Mouse (Mus musculus) heart, embryonic 13.5 days (tissue): ENCODE data around the gene Fbxw16. TPM values are rescaled to one million over a fixed set of nuclear protein-coding genes. Genes with fewer than 3 reads are reported as not detected.
"Not testable (repeated sequence)": the region's sequence is repeated elsewhere in the genome, so short reads cannot be mapped to it uniquely, and the experiment has no call there.

Experiments used
- ATAC-seq: fragments of 200-750 bp; cut with Nextera tagmentation; 2 replicates; pipeline ENCODE4 v1.8.0; 2017; ENCODE audit warnings: moderate TSS enrichment; ENCODE audit not compliant: insufficient number of reproducible peaks, low FRiP score, low TSS enrichment; ENCODE audit errors: extremely low read depth
- H3K27ac ChIP-seq: fragments of 300-500 bp; sonication (generic); replicated peaks from 2 replicates; pipeline ENCODE4 v1.5.1; 2015; ENCODE audit warnings: moderate library complexity, mild to moderate bottlenecking, inconsistent platforms
- H3K27me3 ChIP-seq: fragments of 300-500 bp; sonication (generic); replicated peaks from 2 replicates; pipeline ENCODE4 v1.6.1; 2015; ENCODE audit warnings: mild to moderate bottlenecking, inconsistent platforms
- H3K36me3 ChIP-seq: fragments of 300-500 bp; sonication (generic); 2 replicates; pipeline ENCODE4 v1.6.1; 2015; ENCODE audit warnings: mild to moderate bottlenecking, inconsistent platforms
- H3K4me1 ChIP-seq: fragments of 300-500 bp; sonication (generic); 2 replicates; pipeline ENCODE4 v1.6.1; 2015; ENCODE audit warnings: inconsistent platforms
- H3K4me2 ChIP-seq: fragments of 300-500 bp; sonication (generic); 2 replicates; pipeline ENCODE4 v1.6.1; 2015; ENCODE audit warnings: inconsistent platforms, mild to moderate bottlenecking, moderate library complexity
- H3K4me3 ChIP-seq: fragments of 300-500 bp; sonication (generic); 2 replicates; pipeline ENCODE4 v1.5.1; 2015; ENCODE audit warnings: moderate library complexity, mild to moderate bottlenecking, inconsistent platforms
- H3K9ac ChIP-seq: fragments of 300-500 bp; sonication (generic); 2 replicates; pipeline ENCODE4 v1.6.1; 2015; ENCODE audit warnings: inconsistent platforms, mild to moderate bottlenecking, moderate library complexity
- H3K9me3 ChIP-seq: fragments of 300-500 bp; sonication (generic); 2 replicates; pipeline ENCODE4 v1.6.1; 2016; ENCODE audit warnings: inconsistent platforms
- WGBS: fragments of 180-500 bp; shearing (Covaris S2); methylation state at CpG from one replicate; pipeline ENCODE4 v1.1.7; 2015; ENCODE audit warnings: mixed read lengths; 5-methylcytosine and 5-hydroxymethylcytosine counted together
- polyA plus RNA-seq: library from polyadenylated mRNA; unstranded; fragments of >200 nt; fragmentation: Nextera tagmentation; extraction: Ambion mirVana; gene quantifications from 2 replicates; pipeline ENCODE4 v1.2.1, GENCODE M21; 2015

Gene Fbxw16
- polyA plus RNA-seq = not detected in 2 replicates

DNA sequence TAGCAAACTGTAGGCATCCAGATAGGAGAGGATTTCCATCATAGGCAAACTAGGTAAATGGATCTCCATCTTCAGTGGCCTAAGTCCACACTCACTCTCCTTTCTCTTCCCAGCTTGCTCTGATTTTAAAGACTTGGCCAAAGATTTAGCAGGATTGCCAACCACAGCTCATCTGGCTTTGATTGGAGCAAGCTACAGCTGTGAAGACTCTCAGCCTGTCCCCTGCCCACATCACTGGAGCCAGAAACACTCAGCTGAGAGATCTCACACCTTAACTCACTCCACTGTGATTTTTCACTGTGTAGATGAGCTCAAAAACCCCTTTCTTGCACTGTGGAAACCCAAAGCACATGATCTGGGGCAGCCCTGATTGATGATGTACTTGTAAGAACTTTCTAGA lies at the start of gene Fbxw16:
TSS of gene Fbxw16 (minus strand) at position 101 of the 400 bp plus-strand sequence.
- H3K9ac ChIP-seq = no peak within 1 kb of the TSS
- no peaks in the 10 kb centered on the region for H3K4me1 ChIP-seq
- H3K4me2 ChIP-seq = no peak within 1 kb of the TSS
- H3K9me3 ChIP-seq = 0 out of 2 replicates have a peak, but pooled peaks cover 3% of the 10 kb centered on the region
- no peak within 1 kb of the TSS for H3K27ac ChIP-seq
- no peak within 1 kb of the TSS for H3K4me3 ChIP-seq
- no peak for ATAC-seq
- H3K27me3 ChIP-seq = no peaks in the 10 kb centered on the region
- no peaks in the 10 kb centered on the region for H3K36me3 ChIP-seq

DNA sequence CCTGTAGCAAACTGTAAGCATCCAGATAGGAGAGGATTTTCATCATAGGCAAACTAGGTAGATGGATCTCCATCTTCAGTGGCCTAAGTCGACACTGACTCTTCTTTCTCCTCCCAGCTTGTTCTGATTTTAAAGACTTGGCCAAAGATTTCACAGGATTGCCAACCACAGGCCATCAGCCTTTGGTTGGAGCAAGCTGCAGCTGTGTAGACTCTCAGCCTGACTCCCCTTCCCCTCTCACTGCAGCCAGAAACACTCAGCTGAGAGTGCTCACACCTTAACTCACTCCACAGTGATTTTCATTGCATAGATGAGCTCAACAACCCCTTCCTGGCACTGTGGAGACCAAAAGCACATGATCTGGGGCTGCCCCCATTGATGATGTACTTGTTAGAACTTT lies 46.8 kb upstream of the Fbxw16 start, which contains the start of gene Fbxw19:
TSS of gene Fbxw19 (minus strand) at position 101 of the 400 bp plus-strand sequence.
- H3K4me2 ChIP-seq, ATAC-seq, H3K9ac ChIP-seq, H3K27me3 ChIP-seq, H3K36me3 ChIP-seq, H3K4me1 ChIP-seq, H3K4me3 ChIP-seq, H3K27ac ChIP-seq, H3K9me3 ChIP-seq: not testable (repeated sequence)
- WGBS = 55% methylated on average over 1 of the region's 1 CpGs

DNA sequence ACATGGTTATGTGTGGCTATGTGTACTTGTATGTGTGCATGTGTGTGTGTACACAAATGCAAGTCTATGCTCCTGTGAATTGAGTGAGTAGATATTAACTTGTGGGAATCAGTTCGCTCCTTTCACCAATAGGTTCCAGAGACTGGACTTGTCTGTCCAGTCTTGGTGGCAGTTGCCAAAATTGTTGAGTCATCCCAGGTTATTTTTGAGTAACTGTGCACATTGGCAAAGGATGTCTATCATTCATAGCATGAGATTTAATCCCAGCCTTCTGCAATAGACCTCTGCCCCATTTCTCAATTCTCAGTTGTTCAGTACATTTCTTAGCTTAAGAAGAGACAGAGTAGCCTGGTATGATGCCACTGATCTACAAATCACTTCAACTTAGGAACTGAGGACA lies 16.0 kb downstream of the Fbxw16 start:
- Histone ChIP-seq H3K4me3 (no peak overlapping the region), H3K27ac (no peak overlapping the region), H3K9ac (no peak overlapping the region), H3K9me3 (no peaks in the 10 kb centered on the region), H3K36me3 (no peaks in the 10 kb centered on the region), H3K4me2 (no peak overlapping the region), H3K27me3 (no peaks in the 10 kb centered on the region), H3K4me1 (no peaks in the 10 kb centered on the region)
- no peak for ATAC-seq
- 78% methylated on average over 1 of the region's 1 CpGs for WGBS

GRCm38 (mm10) chr9:109404196-109404595 lies 44.7 kb downstream of the Fbxw16 start, which contains the start of gene Fbxw22:
Fbxw22 (minus strand) TSS chr9:109404296.
- H3K4me1 ChIP-seq, H3K27me3 ChIP-seq, H3K4me2 ChIP-seq, H3K27ac ChIP-seq, H3K9ac ChIP-seq, ATAC-seq, H3K9me3 ChIP-seq, H3K36me3 ChIP-seq, H3K4me3 ChIP-seq: not testable (repeated sequence)
- 58% methylated on average over 4 of the region's 4 CpGs for WGBS

Other genes with a start within 250 kb of the Fbxw16 start
- gene Fbxw20, start 214.4 kb downstream of the Fbxw16 start, polyA plus RNA-seq = not detected in 2 replicates
- not detected in 2 replicates for gene Fbxw14, start 161.5 kb downstream of the Fbxw16 start, polyA plus RNA-seq
- not detected in 2 replicates for gene Fbxw28, start 109.5 kb downstream of the Fbxw16 start, polyA plus RNA-seq
- gene Fbxw22, start 44.8 kb downstream of the Fbxw16 start, polyA plus RNA-seq = not detected in 2 replicates
- gene Fbxw19, start 46.7 kb upstream of the Fbxw16 start, polyA plus RNA-seq = not detected in 2 replicates
- not detected in 2 replicates for gene Fbxw15, start 119.1 kb upstream of the Fbxw16 start, polyA plus RNA-seq
- gene Fbxw24, start 176.9 kb upstream of the Fbxw16 start, polyA plus RNA-seq = not detected in 2 replicates
- gene Fbxw25, start 215.5 kb upstream of the Fbxw16 start, polyA plus RNA-seq = not detected in 2 replicates